In genomic region chr3:59262704-59263103, GRCm38 (mm10) we compare ENCODE assay signal across 11 mouse cellular contexts. TPM values are rescaled to one million over a fixed set of nuclear protein-coding genes. Genes with fewer than 3 reads are reported as not detected.
DNase-seq lines count a peak whose midpoint lies in the region; ATAC-seq and TF ChIP-seq lines count a peak whose summit lies in the region.
"Had no signal": no experiment of that assay in that cellular context is flagged by ENCODE, and none has a peak within 500 bp of the region (broad histone marks: within the 10 kb centered on the region; RNA-seq: fewer than 3 reads in every experiment).

P2ry12 (minus strand) TSS chr3:59262871.

- no peak for TF ChIP-seq EP300 in heart, adult 2 months (IDR thresholded peaks at IDR 0.05; ENCODE audit: insufficient read depth, low read depth, low read length)

- peak within 1 kb of the TSS; percentile 21; the same call in 1 of the 2 replicates for H3K27ac ChIP-seq in heart, adult 2 months
- no peak within 1 kb of the TSS for H3K27ac ChIP-seq in forebrain, embryonic 15.5 days (replicated peaks)
- H3K27ac ChIP-seq: limb, embryonic 13.5 days had no signal

- 0 out of 2 replicates have a peak, but pooled peaks have one; percentile 30 for ATAC-seq in forebrain, embryonic 15.5 days (replicated peaks)

- H3K9ac ChIP-seq in heart, adult 2 months (ENCODE audit: low read depth, low read length) = no peak within 1 kb of the TSS
- H3K9ac ChIP-seq in forebrain, embryonic 15.5 days (replicated peaks) = no peak within 1 kb of the TSS
- H3K9ac ChIP-seq: heart, embryonic 12.5 days; limb, embryonic 13.5 days had no signal

- H3K36me3 ChIP-seq in heart, adult 2 months (ENCODE audit: control insufficient read depth, insufficient read depth, low read length) = no peaks in the 10 kb centered on the region
- no peaks in the 10 kb centered on the region for H3K36me3 ChIP-seq in forebrain, embryonic 15.5 days
- H3K36me3 ChIP-seq: limb, embryonic 13.5 days had no signal

- H3K4me3 ChIP-seq in heart, adult 2 months = no peak within 1 kb of the TSS
- H3K4me3 ChIP-seq in forebrain, embryonic 15.5 days = no peak within 1 kb of the TSS
- H3K4me3 ChIP-seq: heart, embryonic 12.5 days; limb, embryonic 13.5 days had no signal

- no peaks in the 10 kb centered on the region for H3K9me3 ChIP-seq in forebrain, embryonic 15.5 days
- H3K9me3 ChIP-seq: heart, embryonic 12.5 days; limb, embryonic 13.5 days had no signal

- no peak for DNase-seq in heart, adult 2 months
- no peak for DNase-seq in heart, postnatal 4 days
- peak; percentile 31 to 41 for DNase-seq in B cell, adult 2 months
- DNase-seq in left cerebral cortex, postnatal 25 days (ENCODE audit: low spot score in 2 of 2) = no peak
- no peak for DNase-seq in kidney, postnatal 4 days
- no peak for DNase-seq in frontal cortex, postnatal 10 days (ENCODE audit: low spot score in 2 of 2)
- DNase-seq in gastrocnemius, postnatal 25 days = no peak
- DNase-seq: right cerebral cortex, postnatal 25 days had no signal

- H3K27me3 ChIP-seq in heart, adult 2 months (ENCODE audit: control insufficient read depth, insufficient read depth, low read length) = no peaks in the 10 kb centered on the region
- no peaks in the 10 kb centered on the region for H3K27me3 ChIP-seq in forebrain, embryonic 15.5 days
- H3K27me3 ChIP-seq: heart, embryonic 12.5 days; limb, embryonic 13.5 days had no signal

- TF ChIP-seq POLR2A in heart, adult 2 months (IDR thresholded peaks at IDR 0.05; ENCODE audit: insufficient read depth, low read depth, low read length) = 0 out of 2 replicates have a peak, but pooled peaks have one; percentile 18

- TF ChIP-seq CTCF in heart, adult 2 months (IDR thresholded peaks at IDR 0.05) = no peak

- H3K4me1 ChIP-seq in heart, adult 2 months (ENCODE audit: control insufficient read depth, insufficient read depth, low read length) = no peaks in the 10 kb centered on the region
- H3K4me1 ChIP-seq in forebrain, embryonic 15.5 days = peaks cover 11% of the 10 kb centered on the region; the same call in 1 of the 2 replicates
- H3K4me1 ChIP-seq: heart, embryonic 12.5 days had no signal

- WGBS in heart, adult 2 months = 77% methylated on average over 7 of the region's 7 CpGs
- WGBS in forebrain, embryonic 15.5 days = 10% methylated on average over 7 of the region's 7 CpGs

- H3K4me2 ChIP-seq in forebrain, embryonic 15.5 days (replicated peaks) = peak within 1 kb of the TSS; percentile 6; the same call in 1 of the 2 replicates
- H3K4me2 ChIP-seq: heart, embryonic 12.5 days; limb, embryonic 13.5 days had no signal

- intact Hi-C loops in heart, adult 2 months (cut with DNase I) = no loop called here
- intact Hi-C loops in left cerebral cortex, postnatal 25 days (cut with DNase I) = loop anchor here (5.0 kb wide), 2 partner anchors 35 to 50 kb away; partner anchors contain the start of gene P2ry13

- no peaks in the 10 kb centered on the region for H3K79me2 ChIP-seq in heart, adult 2 months (replicated peaks; ENCODE audit: control insufficient read depth, insufficient read depth, low read length)

RNA-seq across cellular contexts. Expression of gene P2ry12, which starts in this region (rescaled TPM):
- 1 to 10 TPM; 2.0 to 6.4 TPM for total RNA-seq in heart, adult 2 months (2021)
- 4.1 and 5.2 TPM in 2 replicates for polyA plus RNA-seq in heart, adult 2 months (2012; rRNA removed)
- total RNA-seq in heart, postnatal 4 days (2021) = 1 to 10 TPM; 1.7 to 2.4 TPM
- 8.0 and 10.6 TPM in 2 replicates for polyA plus RNA-seq in forebrain, embryonic 15.5 days (2015; fragmentation: Nextera tagmentation; extraction: Ambion mirVana)
- 10 to 100 TPM; 50.0 to 51.8 TPM for total RNA-seq in left cerebral cortex, postnatal 25 days (2021)
- total RNA-seq in gastrocnemius, postnatal 25 days (2021) = 1 to 10 TPM in 1 of 2 experiments, under 1 TPM in 1; 0.84 to 1.4 TPM

Comparison
In these comparisons a context has a peak if more than half of its experiments do, and no peak if none do; other contexts are left out.
1. RNA of gene P2ry12 (total RNA-seq): 50.0 to 51.8 TPM in left cerebral cortex, postnatal 25 days; 2.0 to 6.4 TPM in heart, adult 2 months, 1.7 to 2.4 TPM in heart, postnatal 4 days and 0.84 to 1.4 TPM in gastrocnemius, postnatal 25 days; every median in the first group is over 4 times any median in the second.
2. DNase-seq: peak in B cell, adult 2 months (2 of 2); none in heart, adult 2 months (0 of 2), heart, postnatal 4 days (single experiment), left cerebral cortex, postnatal 25 days (0 of 2), kidney, postnatal 4 days (0 of 2), frontal cortex, postnatal 10 days (0 of 2) and gastrocnemius, postnatal 25 days (single experiment).